Mouse (Mus musculus) neutrophil, adult 83 days (primary cell): Measurements from ENCODE around the gene Zfp27. TPM values are rescaled to one million over a fixed set of nuclear protein-coding genes. Genes with fewer than 3 reads are reported as not detected.

ENCODE experiments used
- total RNA-seq, 2 experiments: library from RNA; stranded (reverse); gene quantifications; one replicate each; pipeline ENCODE4 v1.2.4; 2023

Zfp27 gene
- 1 to 10 TPM; 2.1 to 2.5 TPM for total RNA-seq

GRCm38 (mm10) chr7:29905966-29906681 is at the start of gene Zfp27:
Gene Zfp27 (minus strand): TSS chr7:29906572.

DNA sequence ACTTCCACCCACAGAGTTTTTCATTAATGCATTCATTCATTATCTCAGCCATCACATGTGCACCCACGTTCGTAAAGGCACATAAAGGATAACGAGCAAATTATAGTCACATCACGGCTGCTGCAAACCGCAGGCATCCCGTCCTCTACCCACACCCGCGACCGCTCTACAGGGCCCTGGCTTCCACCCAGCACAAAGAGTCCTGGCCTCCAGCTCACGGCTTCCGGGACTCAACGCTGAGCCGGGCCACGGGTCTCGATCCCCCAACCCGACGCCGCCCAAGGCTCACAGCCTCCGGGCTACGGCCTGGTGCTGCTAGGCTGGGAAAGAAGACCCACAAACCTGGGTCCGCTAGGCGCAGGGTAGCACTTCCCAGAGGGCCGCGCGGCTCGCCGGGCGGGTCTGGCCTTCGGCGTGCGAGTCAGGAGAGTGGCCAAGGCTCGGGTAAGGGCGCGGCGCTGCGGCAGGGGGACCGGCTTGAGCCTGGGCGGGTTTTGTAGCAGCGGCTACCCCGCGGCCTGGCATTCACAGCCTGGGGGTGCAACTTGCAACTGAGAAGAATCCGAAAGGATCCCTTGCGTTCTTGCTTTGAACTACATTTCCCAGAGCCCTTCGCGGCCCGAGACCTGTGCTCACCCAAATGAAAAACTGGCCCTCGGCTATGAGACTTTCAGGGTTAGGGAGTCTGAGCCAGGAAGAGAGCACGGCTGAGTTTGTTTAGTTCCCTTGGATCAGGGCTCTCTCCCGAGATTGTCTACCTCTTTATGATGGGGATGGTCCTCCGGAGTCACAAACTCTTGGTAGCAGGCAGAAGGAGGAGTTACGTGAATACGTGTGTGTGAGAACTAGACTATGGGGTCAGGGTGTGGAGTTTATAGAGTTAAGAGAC is 47.4 kb upstream of the Zfp27 start, which contains the start of gene Zfp74:
Gene Zfp74 (minus strand): TSS at position 577 of the 889 bp plus-strand sequence.

GRCm38 (mm10) chr7:29908130-29908950 is 2.0 kb upstream of the Zfp27 start, which contains the start of gene Zfp383:
Gene Zfp383 (plus strand): TSS chr7:29908223.

GRCm38 (mm10) chr7:29859532-29860517 is 46.5 kb downstream of the Zfp27 start, which contains the start of gene Zfp420:
Gene Zfp420 (plus strand): TSS chr7:29859979.

DNA sequence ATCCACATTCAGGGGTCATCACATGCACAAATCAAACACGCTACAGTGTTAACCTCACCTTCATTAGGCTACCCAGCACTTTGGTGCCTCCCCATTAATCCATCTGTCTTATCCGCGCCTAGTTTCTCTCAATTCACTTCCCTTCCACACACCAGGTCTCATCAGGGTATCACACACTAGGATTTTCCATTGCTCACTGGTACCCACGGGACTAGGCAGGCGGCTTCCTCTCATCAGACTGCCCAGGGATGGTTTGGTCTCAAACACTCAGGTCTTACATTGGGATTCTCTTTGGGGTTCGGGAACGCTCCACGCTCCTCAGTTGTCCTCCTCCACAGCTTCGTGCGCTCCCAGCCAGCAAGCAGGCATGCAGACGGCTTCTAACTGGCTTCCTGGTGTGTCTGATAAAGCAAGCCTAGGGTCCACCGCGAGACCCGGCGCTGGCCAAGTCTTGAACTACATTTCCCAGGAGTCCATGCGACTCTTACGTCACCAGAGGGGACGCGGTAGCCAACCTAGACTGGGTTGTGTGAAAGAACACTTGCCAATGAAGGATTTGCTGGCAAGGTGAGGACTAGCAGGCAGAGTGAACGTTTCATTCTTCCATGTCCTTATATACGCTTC is 53.0 kb downstream of the Zfp27 start, which contains the start of gene Zfp940:
Gene Zfp940 (minus strand): TSS at position 451 of the 624 bp plus-strand sequence.

Other genes with a start within 250 kb of the Zfp27 start
- not detected for gene Catsperg2, start 179.5 kb downstream of the Zfp27 start, total RNA-seq
- gene Zfp84, start 138.0 kb downstream of the Zfp27 start, total RNA-seq = 1 to 10 TPM; 7.7 to 8.3 TPM
- gene Zfp30, start 122.6 kb downstream of the Zfp27 start, total RNA-seq = not detected
- 1 to 10 TPM; 6.8 to 7.1 TPM for gene Zfp790, start 90.5 kb downstream of the Zfp27 start, total RNA-seq
- 1 to 10 TPM in 1 of 2 experiments, under 1 TPM in 1; 0.38 to 1.6 TPM for gene Zfp940, start 52.9 kb downstream of the Zfp27 start, total RNA-seq
- 1 to 10 TPM; 1.9 to 3.0 TPM for gene Zfp420, start 46.6 kb downstream of the Zfp27 start, total RNA-seq
- gene Zfp383, start 1.7 kb upstream of the Zfp27 start, total RNA-seq = under 1 TPM; 0.46 to 0.99 TPM
- gene Zfp74, start 47.5 kb upstream of the Zfp27 start, total RNA-seq = 1 to 10 TPM; 3.4 to 3.7 TPM
- 10 to 100 TPM; 13.3 to 16.3 TPM for gene Zfp568, start 77.4 kb upstream of the Zfp27 start, total RNA-seq
- gene Zfp14, start 144.8 kb upstream of the Zfp27 start, total RNA-seq = under 1 TPM; 0.57 to 0.61 TPM
- gene Zfp82, start 166.3 kb upstream of the Zfp27 start, total RNA-seq = under 1 TPM; 0.75 to 0.86 TPM
- not detected for gene Gm26920, start 183.8 kb upstream of the Zfp27 start, total RNA-seq
- 1 to 10 TPM in 1 of 2 experiments, under 1 TPM in 1; 0.92 to 1.0 TPM for gene Zfp566, start 184.0 kb upstream of the Zfp27 start, total RNA-seq
- gene Zfp260, start 188.2 kb upstream of the Zfp27 start, total RNA-seq = 10 to 100 TPM in 1 of 2 experiments, 1 to 10 TPM in 1; 7.2 to 10.1 TPM
- 1 to 10 TPM; 7.1 to 9.1 TPM for gene Zfp382, start 215.4 kb upstream of the Zfp27 start, total RNA-seq